Mouse (Mus musculus) heart, adult 2 months (tissue): ENCODE results near the gene Rdh9.
"Not testable (repeated sequence)": the region's sequence is repeated elsewhere in the genome, so short reads cannot be mapped to it uniquely, and the experiment has no call there.

Experiments used
- CTCF ChIP-seq: fragments of 200-600 bp; IDR thresholded peaks from 2 replicates; pipeline ENCODE4 v1.8.1; 2022; ENCODE audit warnings: antibody characterized with exemption, mild to moderate bottlenecking, moderate library complexity
- EP300 ChIP-seq: fragments of 200-500 bp; IDR thresholded peaks from 2 replicates; pipeline ENCODE4 v1.6.1; 2011; ENCODE audit warnings: low read depth, low read length, control low read depth; ENCODE audit not compliant: insufficient read depth

- TF ChIP-seq CTCF, EP300: not testable (repeated sequence)
Measured at GRCm38 (mm10) chr10:127762926-127763325, 13.3 kb upstream of the Rdh9 start.
